ENCODE assay signal across 11 mouse cellular contexts in the genomic region with DNA sequence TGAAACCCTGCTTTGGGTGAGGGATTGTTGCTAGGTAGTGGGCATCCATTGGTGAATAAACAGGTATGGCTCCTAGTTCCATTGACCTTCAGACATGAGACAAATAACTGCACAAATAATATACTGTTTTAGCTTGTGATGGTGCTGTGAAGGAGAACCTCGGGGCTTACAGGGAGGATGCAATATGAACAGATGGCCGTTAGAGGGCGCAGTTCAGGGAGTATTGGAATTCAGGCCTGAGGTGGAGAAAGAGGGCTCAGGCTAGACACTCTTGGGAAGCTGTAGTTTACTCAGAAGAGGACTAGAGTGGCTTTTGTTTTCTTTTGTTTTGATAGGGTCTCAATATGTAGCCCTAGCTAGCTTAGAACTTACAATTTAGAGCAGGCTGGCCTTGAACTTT. TPM values are rescaled to one million over a fixed set of nuclear protein-coding genes. Genes with fewer than 3 reads are reported as not detected.
DNase-seq lines count a peak whose midpoint lies in the region; ATAC-seq and TF ChIP-seq lines count a peak whose summit lies in the region.
"Had no signal": no experiment of that assay in that cellular context is flagged by ENCODE, and none has a peak within 500 bp of the region (broad histone marks: within the 10 kb centered on the region; RNA-seq: fewer than 3 reads in every experiment).

No protein-coding gene starts in this region.

- no peak overlapping the region for H3K27ac ChIP-seq in heart, embryonic 11.5 days (ENCODE audit: low read depth, low read length)
- no peak overlapping the region for H3K27ac ChIP-seq in thymus, adult 2 months (ENCODE audit: control insufficient read depth, insufficient read depth, low read length)
- no peak overlapping the region for H3K27ac ChIP-seq in bone marrow, adult 2 months (ENCODE audit: control insufficient read depth, insufficient read depth, low read depth, low read length, poor library complexity)
- H3K27ac ChIP-seq: embryonic facial prominence, embryonic 12.5 days; heart, embryonic 10.5 days; intestine, embryonic 15.5 days had no signal

- no peaks in the 10 kb centered on the region for H3K9me3 ChIP-seq in heart, embryonic 11.5 days (replicated peaks; ENCODE audit: control insufficient read depth, low read length)
- H3K9me3 ChIP-seq: embryonic facial prominence, embryonic 12.5 days; heart, embryonic 10.5 days; intestine, embryonic 15.5 days had no signal

- no peak for ATAC-seq in heart, embryonic 11.5 days (replicated peaks; ENCODE audit: insufficient number of reproducible peaks, low FRiP score, low TSS enrichment)
- no peak for ATAC-seq in monocyte, adult 5-6 weeks (replicated peaks; ENCODE audit: insufficient number of reproducible peaks, low FRiP score, low TSS enrichment, poor library complexity, severe bottlenecking)
- ATAC-seq: intestine, embryonic 15.5 days had no signal

- peak; percentile 20 for DNase-seq in heart, postnatal 4 days
- peak; percentile 12 for DNase-seq in thymus, adult 2 months
- no peak for DNase-seq in thymus, postnatal 36 days
- DNase-seq in splenic B cell, adult 2 months (ENCODE audit: low read depth, low spot score): peak; percentile 16
- no peak for DNase-seq in right cerebral cortex, postnatal 14 days

- H3K9ac ChIP-seq in heart, embryonic 11.5 days (ENCODE audit: low read depth, low read length): no peak overlapping the region
- H3K9ac ChIP-seq: embryonic facial prominence, embryonic 12.5 days; intestine, embryonic 15.5 days had no signal

- H3K4me3 ChIP-seq in heart, embryonic 11.5 days (ENCODE audit: low read depth, low read length): no peak overlapping the region
- H3K4me3 ChIP-seq in thymus, adult 2 months (ENCODE audit: control insufficient read depth, insufficient read depth, low read length): no peak overlapping the region
- no peak overlapping the region for H3K4me3 ChIP-seq in bone marrow, adult 2 months (replicated peaks; ENCODE audit: control insufficient read depth, low read depth, low read length)
- H3K4me3 ChIP-seq: embryonic facial prominence, embryonic 12.5 days; heart, embryonic 10.5 days; intestine, embryonic 15.5 days had no signal

- no peak overlapping the region for H3K4me2 ChIP-seq in heart, embryonic 11.5 days
- H3K4me2 ChIP-seq: embryonic facial prominence, embryonic 12.5 days; intestine, embryonic 15.5 days had no signal

- TF ChIP-seq CTCF in thymus, adult 2 months (IDR thresholded peaks at IDR 0.05; ENCODE audit: borderline replicate concordance, control insufficient read depth, extremely low read depth, insufficient read depth, low read length, poor library complexity): no peak
- TF ChIP-seq CTCF in bone marrow, adult 2 months (IDR thresholded peaks at IDR 0.05; ENCODE audit: control insufficient read depth, insufficient read depth, low read length): peak; percentile 38

- no peak for TF ChIP-seq POLR2A in thymus, adult 2 months (IDR thresholded peaks at IDR 0.05; ENCODE audit: control insufficient read depth, extremely low read depth, insufficient read depth, low read length, poor library complexity)
- no peak for TF ChIP-seq POLR2A in bone marrow, adult 2 months (IDR thresholded peaks at IDR 0.05; ENCODE audit: borderline replicate concordance, control insufficient read depth, low read depth, low read length)

- H3K27me3 ChIP-seq in heart, embryonic 11.5 days (ENCODE audit: control insufficient read depth, insufficient read depth, low read length): no peaks in the 10 kb centered on the region
- H3K27me3 ChIP-seq in thymus, adult 2 months (ENCODE audit: control insufficient read depth, insufficient read depth, low read length): no peaks in the 10 kb centered on the region
- no peaks in the 10 kb centered on the region for H3K27me3 ChIP-seq in splenic B cell, adult 2 months (ENCODE audit: control insufficient read depth, insufficient read depth, low read length, poor library complexity, severe bottlenecking)
- H3K27me3 ChIP-seq: embryonic facial prominence, embryonic 12.5 days; intestine, embryonic 15.5 days had no signal

- H3K36me3 ChIP-seq in heart, embryonic 11.5 days (ENCODE audit: control insufficient read depth, insufficient read depth, low read length): no peaks in the 10 kb centered on the region
- H3K36me3 ChIP-seq in thymus, adult 2 months (ENCODE audit: control insufficient read depth, insufficient read depth, low read length): no peaks in the 10 kb centered on the region
- H3K36me3 ChIP-seq in splenic B cell, adult 2 months (ENCODE audit: control insufficient read depth, insufficient read depth, low read length, poor library complexity, severe bottlenecking): no peaks in the 10 kb centered on the region
- H3K36me3 ChIP-seq: embryonic facial prominence, embryonic 12.5 days; intestine, embryonic 15.5 days had no signal

- WGBS in heart, embryonic 11.5 days (ENCODE audit: insufficient replicate concordance): 27% methylated on average over 3 of the region's 3 CpGs
- 65% methylated on average over 3 of the region's 3 CpGs for WGBS in thymus, adult 2 months
- 41% methylated on average over 3 of the region's 3 CpGs for WGBS in bone marrow, adult 2 months

- H3K4me1 ChIP-seq in heart, embryonic 11.5 days (ENCODE audit: control insufficient read depth, insufficient read depth, low read length): 0 out of 2 replicates have a peak, but pooled peaks cover under 1% of the 10 kb centered on the region
- no peaks in the 10 kb centered on the region for H3K4me1 ChIP-seq in thymus, adult 2 months (replicated peaks; ENCODE audit: control insufficient read depth, insufficient read depth, low read length)
- H3K4me1 ChIP-seq in bone marrow, adult 2 months (ENCODE audit: control insufficient read depth, insufficient read depth, low read length): no peaks in the 10 kb centered on the region
- H3K4me1 ChIP-seq: embryonic facial prominence, embryonic 12.5 days; heart, embryonic 10.5 days; intestine, embryonic 15.5 days had no signal

RNA-seq across cellular contexts. Expression of a gene that starts 30.8 kb away (rescaled TPM):
- total RNA-seq in heart, postnatal 4 days (2021): 10 to 100 TPM; 18.2 to 19.0 TPM
- polyA plus RNA-seq in heart, embryonic 11.5 days (2014; fragmentation: Nextera tagmentation; extraction: Ambion mirVana): 34.1 and 38.3 TPM in 2 replicates
- 4.5 and 6.2 TPM in 2 replicates for polyA plus RNA-seq in thymus, adult 2 months (2012; rRNA removed)
- 0.86 and 1.8 TPM in 2 replicates for polyA plus RNA-seq in bone marrow, adult 2 months (2011; ENCODE audit: insufficient read depth, insufficient read length, low replicate concordance, missing spikeins)
- 0.64 to 5.0 TPM (median 1.8 TPM) in 3 replicates for total RNA-seq in monocyte, adult 5-6 weeks (2017)

RNA-seq across cellular contexts. Expression of a gene that starts 47.8 kb away (rescaled TPM):
- 100 to 1,000 TPM; 718 to 724 TPM for total RNA-seq in heart, postnatal 4 days (2021)
- 577 and 587 TPM in 2 replicates for polyA plus RNA-seq in heart, embryonic 11.5 days (2014; fragmentation: Nextera tagmentation; extraction: Ambion mirVana)
- polyA plus RNA-seq in thymus, adult 2 months (2012; rRNA removed): 826 and 880 TPM in 2 replicates
- polyA plus RNA-seq in bone marrow, adult 2 months (2011; ENCODE audit: insufficient read depth, insufficient read length, low replicate concordance, missing spikeins): 1,450 and 2,010 TPM in 2 replicates
- total RNA-seq in monocyte, adult 5-6 weeks (2017): 692 to 1,143 TPM (median 1,088 TPM) in 3 replicates

Comparison
In these comparisons a context has a peak if more than half of its experiments do, and no peak if none do; other contexts are left out.
1. DNase-seq: peak in heart, postnatal 4 days (single experiment), thymus, adult 2 months (single experiment) and splenic B cell, adult 2 months (single experiment); none in thymus, postnatal 36 days (0 of 2) and right cerebral cortex, postnatal 14 days (single experiment).